Mouse (Mus musculus) heart, embryonic 13.5 days (tissue): ENCODE measurements around the gene Shank1. TPM values are rescaled to one million over a fixed set of nuclear protein-coding genes. Genes with fewer than 3 reads are reported as not detected.
"Not testable (repeated sequence)": the region's sequence is repeated elsewhere in the genome, so short reads cannot be mapped to it uniquely, and the experiment has no call there.

ENCODE experiments used
- ATAC-seq: fragments of 200-750 bp; cut with Nextera tagmentation; 2 replicates; pipeline ENCODE4 v1.8.0; 2017; ENCODE audit warnings: moderate TSS enrichment; ENCODE audit not compliant: insufficient number of reproducible peaks, low FRiP score, low TSS enrichment; ENCODE audit errors: extremely low read depth
- H3K27ac ChIP-seq: fragments of 300-500 bp; sonication (generic); replicated peaks from 2 replicates; pipeline ENCODE4 v1.5.1; 2015; ENCODE audit warnings: moderate library complexity, mild to moderate bottlenecking, inconsistent platforms
- H3K27me3 ChIP-seq: fragments of 300-500 bp; sonication (generic); replicated peaks from 2 replicates; pipeline ENCODE4 v1.6.1; 2015; ENCODE audit warnings: mild to moderate bottlenecking, inconsistent platforms
- H3K36me3 ChIP-seq: fragments of 300-500 bp; sonication (generic); 2 replicates; pipeline ENCODE4 v1.6.1; 2015; ENCODE audit warnings: mild to moderate bottlenecking, inconsistent platforms
- H3K4me1 ChIP-seq: fragments of 300-500 bp; sonication (generic); 2 replicates; pipeline ENCODE4 v1.6.1; 2015; ENCODE audit warnings: inconsistent platforms
- H3K4me2 ChIP-seq: fragments of 300-500 bp; sonication (generic); 2 replicates; pipeline ENCODE4 v1.6.1; 2015; ENCODE audit warnings: inconsistent platforms, mild to moderate bottlenecking, moderate library complexity
- H3K4me3 ChIP-seq: fragments of 300-500 bp; sonication (generic); 2 replicates; pipeline ENCODE4 v1.5.1; 2015; ENCODE audit warnings: moderate library complexity, mild to moderate bottlenecking, inconsistent platforms
- H3K9ac ChIP-seq: fragments of 300-500 bp; sonication (generic); 2 replicates; pipeline ENCODE4 v1.6.1; 2015; ENCODE audit warnings: inconsistent platforms, mild to moderate bottlenecking, moderate library complexity
- H3K9me3 ChIP-seq: fragments of 300-500 bp; sonication (generic); 2 replicates; pipeline ENCODE4 v1.6.1; 2016; ENCODE audit warnings: inconsistent platforms
- WGBS: fragments of 180-500 bp; shearing (Covaris S2); methylation state at CpG from one replicate; pipeline ENCODE4 v1.1.7; 2015; ENCODE audit warnings: mixed read lengths; 5-methylcytosine and 5-hydroxymethylcytosine counted together
- polyA plus RNA-seq: library from polyadenylated mRNA; unstranded; fragments of >200 nt; fragmentation: Nextera tagmentation; extraction: Ambion mirVana; gene quantifications from 2 replicates; pipeline ENCODE4 v1.2.1, GENCODE M21; 2015

The Shank1 gene
- polyA plus RNA-seq, 1 experiment from 2014 or later, result 0.80 TPM

- Histone ChIP-seq H3K36me3 (no peaks in the 10 kb centered on the region), H3K9me3 (no peaks in the 10 kb centered on the region), H3K4me2 (no peak overlapping the region), H3K27ac (no peak overlapping the region), H3K4me3 (no peak overlapping the region), H3K9ac (no peak overlapping the region), H3K4me1 (no peaks in the 10 kb centered on the region), H3K27me3 (peaks cover 53% of the 10 kb centered on the region)
- WGBS, result 65% methylated on average over 9 of the region's 10 CpGs
- no peak for ATAC-seq
Observed at GRCm38 (mm10) chr7:44276461-44277249, 33.4 kb upstream of the Shank1 start.

DNA sequence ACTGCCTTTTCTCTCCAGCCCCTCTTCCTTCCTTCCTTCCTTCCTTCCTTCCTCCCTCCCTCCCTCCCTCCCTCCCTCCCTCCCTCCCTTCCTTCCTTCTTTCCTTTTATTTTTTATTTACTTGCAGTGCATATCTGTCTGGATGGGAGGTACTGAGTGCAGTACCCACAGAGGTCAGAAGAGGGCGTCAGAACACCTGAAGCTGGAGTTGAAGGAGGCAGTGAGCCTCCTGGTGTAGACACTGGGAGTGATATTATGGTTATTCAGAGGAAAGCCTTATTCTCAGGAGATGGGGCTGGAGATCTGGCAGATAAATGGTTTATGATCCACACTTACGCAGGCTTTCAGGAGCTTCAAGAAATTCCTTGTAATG, 32.8 kb upstream of the Shank1 start:
- H3K9me3 ChIP-seq, result no peaks in the 10 kb centered on the region
- H3K9ac ChIP-seq, result no peak overlapping the region
- no peak overlapping the region for H3K4me2 ChIP-seq
- H3K27me3 ChIP-seq, result peaks cover 55% of the 10 kb centered on the region
- no peaks in the 10 kb centered on the region for H3K4me1 ChIP-seq
- H3K4me3 ChIP-seq, result no peak overlapping the region
- H3K27ac ChIP-seq, result no peak overlapping the region
- 42% methylated on average over 2 of the region's 2 CpGs for whole genome bisulfite sequencing
- no peaks in the 10 kb centered on the region for H3K36me3 ChIP-seq
- ATAC-seq, result no peak

- no peak overlapping the region for H3K4me3 ChIP-seq
- H3K4me1 ChIP-seq, result no peaks in the 10 kb centered on the region
- H3K9me3 ChIP-seq, result no peaks in the 10 kb centered on the region
- no peaks in the 10 kb centered on the region for H3K36me3 ChIP-seq
- peaks cover 30% of the 10 kb centered on the region for H3K27me3 ChIP-seq
- ATAC-seq, result no peak
- WGBS, result 39% methylated on average over 1 of the region's 1 CpGs
- no peak overlapping the region for H3K4me2 ChIP-seq
- H3K9ac ChIP-seq, result no peak overlapping the region
- H3K27ac ChIP-seq, result no peak overlapping the region
Observed at GRCm38 (mm10) chr7:44280959-44281358, 29.1 kb upstream of the Shank1 start.

- H3K9ac ChIP-seq, result no peak overlapping the region
- WGBS, result 62% methylated on average over 7 of the region's 7 CpGs
Observed at GRCm38 (mm10) chr7:44281586-44281985, 28.5 kb upstream of the Shank1 start.

GRCm38 (mm10) chr7:44287760-44288159, 22.3 kb upstream of the Shank1 start:
- Histone ChIP-seq H3K4me2 (no peak overlapping the region), H3K27ac (no peak overlapping the region), H3K4me3 (no peak overlapping the region), H3K9ac (no peak overlapping the region), H3K4me1 (no peaks in the 10 kb centered on the region), H3K36me3 (no peaks in the 10 kb centered on the region), H3K9me3 (peaks cover 14% of the 10 kb centered on the region), H3K27me3 (peaks cover 19% of the 10 kb centered on the region)
- ATAC-seq, result no peak
- WGBS, result 61% methylated on average over 7 of the region's 7 CpGs

More at GRCm38 (mm10) chr7:44281586-44281985, 28.5 kb upstream of the Shank1 start:
- no peak overlapping the region for H3K27ac ChIP-seq
- no peak for ATAC-seq
- H3K9me3 ChIP-seq, result peaks cover 2% of the 10 kb centered on the region; the same call in 1 of the 2 replicates
- no peaks in the 10 kb centered on the region for H3K36me3 ChIP-seq
- peaks cover 27% of the 10 kb centered on the region for H3K27me3 ChIP-seq
- no peaks in the 10 kb centered on the region for H3K4me1 ChIP-seq
- H3K4me3 ChIP-seq, result no peak overlapping the region
- H3K4me2 ChIP-seq, result no peak overlapping the region

DNA sequence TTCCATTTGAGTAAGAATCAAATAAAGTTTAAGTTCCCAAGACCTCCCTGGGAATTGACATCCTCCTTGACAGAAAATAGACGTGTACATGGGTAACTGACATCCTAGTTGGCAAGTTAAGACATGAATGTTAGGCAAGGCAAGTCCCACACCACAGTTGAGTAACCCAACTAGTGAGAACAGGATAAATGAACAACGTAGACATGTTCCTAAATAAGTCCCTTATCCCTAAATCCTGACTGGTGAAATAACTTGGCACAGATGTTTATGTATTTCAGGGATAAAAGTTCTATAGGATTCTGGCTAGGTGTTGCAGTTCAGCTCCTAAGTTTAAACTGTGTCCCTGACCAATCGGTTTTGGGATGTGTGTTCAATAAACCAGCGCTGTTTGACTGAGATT, 19.1 kb upstream of the Shank1 start:
- no peak overlapping the region for H3K9ac ChIP-seq
- peaks cover 19% of the 10 kb centered on the region for H3K27me3 ChIP-seq
- no peak overlapping the region for H3K27ac ChIP-seq
- no peak overlapping the region for H3K4me2 ChIP-seq
- H3K36me3 ChIP-seq, result no peaks in the 10 kb centered on the region
- H3K9me3 ChIP-seq, result peaks cover 14% of the 10 kb centered on the region
- WGBS, result 73% methylated on average over 4 of the region's 4 CpGs
- H3K4me3 ChIP-seq, result no peak overlapping the region
- ATAC-seq, result no peak
- H3K4me1 ChIP-seq, result no peaks in the 10 kb centered on the region

GRCm38 (mm10) chr7:44291418-44291817, 18.6 kb upstream of the Shank1 start:
- Histone ChIP-seq H3K4me2 (no peak overlapping the region), H3K27me3 (peaks cover 19% of the 10 kb centered on the region), H3K36me3 (no peaks in the 10 kb centered on the region), H3K4me3 (no peak overlapping the region), H3K4me1 (no peaks in the 10 kb centered on the region), H3K27ac (no peak overlapping the region), H3K9ac (no peak overlapping the region), H3K9me3 (peaks cover 14% of the 10 kb centered on the region)
- no peak for ATAC-seq
- 51% methylated on average over 4 of the region's 4 CpGs for WGBS

- H3K36me3 ChIP-seq, H3K4me3 ChIP-seq, H3K4me1 ChIP-seq, H3K27ac ChIP-seq, H3K9ac ChIP-seq, ATAC-seq, H3K9me3 ChIP-seq, H3K4me2 ChIP-seq: not testable (repeated sequence)
- WGBS, result 52% methylated on average over 2 of the region's 2 CpGs
- H3K27me3 ChIP-seq, result peaks cover 39% of the 10 kb centered on the region
Observed at GRCm38 (mm10) chr7:44297501-44297900, 12.6 kb upstream of the Shank1 start.

GRCm38 (mm10) chr7:44303346-44304340, 6.4 kb upstream of the Shank1 start:
- H3K27me3 ChIP-seq, result peaks cover 52% of the 10 kb centered on the region
- WGBS, result 83% methylated on average over 14 of the region's 14 CpGs
- no peaks in the 10 kb centered on the region for H3K36me3 ChIP-seq
- H3K27ac ChIP-seq, result peak overlapping the region; percentile 83; the same call in 1 of the 2 replicates
- peak overlapping the region; percentile 84 for H3K4me2 ChIP-seq
- peak overlapping the region; percentile 92 for H3K9ac ChIP-seq
- H3K4me3 ChIP-seq, result peak overlapping the region; percentile 70
- no peaks in the 10 kb centered on the region for H3K9me3 ChIP-seq
- H3K4me1 ChIP-seq, result peaks cover 14% of the 10 kb centered on the region
- ATAC-seq, result no peak

DNA sequence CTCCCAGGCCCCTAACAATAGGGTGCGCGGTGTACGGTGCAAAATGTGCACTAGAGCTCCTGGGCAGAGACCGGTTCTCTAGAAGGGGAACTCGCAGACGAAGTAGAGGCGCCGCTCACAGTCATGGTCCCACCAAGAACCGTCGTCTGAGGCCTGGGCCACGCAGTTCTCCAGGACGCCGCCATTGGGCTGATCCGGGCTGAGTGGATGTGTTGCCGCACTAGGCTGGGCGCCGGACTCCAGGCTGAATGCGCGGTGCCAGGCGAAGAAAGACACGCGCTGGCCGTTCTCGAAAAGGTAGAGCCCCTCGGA, 5.6 kb upstream of the Shank1 start:
- WGBS, result under 1% methylated on average over 25 of the region's 25 CpGs
- H3K9ac ChIP-seq, result peak overlapping the region; percentile 92
- H3K27me3 ChIP-seq, result peaks cover 53% of the 10 kb centered on the region
- peak overlapping the region; percentile 83 for H3K27ac ChIP-seq
- H3K4me3 ChIP-seq, result peak overlapping the region; percentile 70
- H3K9me3 ChIP-seq, result no peaks in the 10 kb centered on the region
- H3K4me1 ChIP-seq, result peaks cover 14% of the 10 kb centered on the region
- H3K36me3 ChIP-seq, result no peaks in the 10 kb centered on the region
- no peak; the same call in none of the 2 replicates for ATAC-seq
- peak overlapping the region; percentile 84 for H3K4me2 ChIP-seq

DNA sequence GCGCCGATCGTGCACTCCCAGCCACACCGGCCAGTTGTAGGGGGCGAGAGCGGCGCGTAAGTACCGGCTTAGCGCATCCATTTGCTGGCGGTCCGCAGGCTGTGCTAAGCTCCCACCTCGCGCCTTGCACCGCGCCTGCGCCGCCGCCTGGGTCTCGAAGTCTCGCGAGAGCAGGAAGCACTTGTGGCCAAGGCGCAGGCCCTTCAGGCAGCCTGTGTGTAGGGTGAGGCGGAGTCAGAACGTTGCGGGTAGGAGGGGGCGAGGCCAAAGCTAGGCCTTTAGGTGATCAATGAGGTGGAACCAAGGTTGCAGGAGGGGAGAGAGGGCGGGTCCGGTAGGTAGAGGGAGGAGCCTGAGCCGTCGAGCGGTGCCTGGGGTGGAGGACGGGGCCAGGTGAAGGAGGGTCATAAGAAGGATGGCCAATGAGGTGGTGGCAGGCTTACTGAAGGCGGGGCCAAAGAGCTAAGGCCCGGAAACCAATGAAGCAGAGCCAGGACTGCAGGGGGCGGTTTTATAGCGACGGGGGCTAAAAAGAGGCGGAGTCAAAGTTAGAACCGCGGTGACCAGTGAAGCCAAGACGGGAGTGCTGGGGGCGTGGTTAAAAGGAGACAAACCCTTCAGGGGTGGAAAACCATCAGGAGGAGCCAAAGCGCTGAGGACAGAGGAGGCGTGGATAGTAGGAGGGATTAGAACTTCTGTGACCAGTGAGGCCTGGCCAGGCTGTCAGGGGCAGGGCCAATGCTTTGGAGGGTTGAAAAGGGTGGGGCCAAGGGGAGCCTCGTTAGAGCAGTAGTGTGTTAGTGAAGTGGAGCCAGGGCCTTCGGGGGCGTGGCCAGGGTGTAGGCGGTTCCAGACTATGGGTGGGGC, 5.0 kb upstream of the Shank1 start:
- H3K4me3 ChIP-seq, result peak overlapping the region; percentile 70
- H3K4me2 ChIP-seq, result peak overlapping the region; percentile 84
- H3K9ac ChIP-seq, result peak overlapping the region; percentile 92
- H3K4me1 ChIP-seq, result peaks cover 14% of the 10 kb centered on the region
- H3K36me3 ChIP-seq, result no peaks in the 10 kb centered on the region
- WGBS, result 1% methylated on average over 49 of the region's 49 CpGs
- H3K27me3 ChIP-seq, result peaks cover 54% of the 10 kb centered on the region
- no peaks in the 10 kb centered on the region for H3K9me3 ChIP-seq
- H3K27ac ChIP-seq, result peak overlapping the region; percentile 83
- ATAC-seq, result peak; percentile 91
